Mouse (Mus musculus) heart, postnatal 25 days (tissue): ENCODE results near the gene Luc7l3. TPM values are rescaled to one million over a fixed set of nuclear protein-coding genes. Genes with fewer than 3 reads are reported as not detected.
"Not testable (repeated sequence)": the region's sequence is repeated elsewhere in the genome, so short reads cannot be mapped to it uniquely, and the experiment has no call there.

Source experiments
- DNase-seq: peaks from one replicate; pipeline ENCODE4 v3.0.0; 2022; ENCODE audit warnings: low spot score
- intact Hi-C: fragments of 180-260 bp; cut with DNase I; formaldehyde crosslinking; loops from one replicate; pipeline ENCODE4 v1.15.1; 2025
- total RNA-seq, 2 experiments: library from RNA; stranded (reverse); gene quantifications; 2 replicates each; pipeline ENCODE4 v1.2.3; 2021

Gene Luc7l3
- total RNA-seq, 2 experiments from 2014 or later, result 31.4 to 37.7 TPM

DNA sequence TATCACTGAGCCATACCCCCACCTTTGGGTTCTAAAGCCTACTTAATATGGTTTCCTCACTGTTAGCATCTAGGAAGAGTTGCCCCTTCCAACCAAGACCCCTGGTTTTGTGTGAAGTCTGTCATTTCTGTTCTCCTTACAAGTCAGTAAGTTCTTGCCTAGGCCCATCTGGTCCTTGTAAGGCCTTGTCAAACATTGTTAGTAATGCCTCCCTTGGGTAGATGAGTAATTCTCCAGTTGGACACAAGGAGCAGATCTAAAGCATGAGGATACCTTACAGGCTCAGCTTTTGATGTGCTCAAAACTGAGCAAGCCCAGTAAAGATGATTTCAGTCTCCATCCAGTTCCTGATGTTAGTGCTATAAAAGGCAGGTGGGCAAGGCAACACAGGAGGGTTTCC is 53.0 kb downstream of the Luc7l3 start:
- DNase-seq, result no peak
- intact Hi-C loops, result no loop called here

DNA sequence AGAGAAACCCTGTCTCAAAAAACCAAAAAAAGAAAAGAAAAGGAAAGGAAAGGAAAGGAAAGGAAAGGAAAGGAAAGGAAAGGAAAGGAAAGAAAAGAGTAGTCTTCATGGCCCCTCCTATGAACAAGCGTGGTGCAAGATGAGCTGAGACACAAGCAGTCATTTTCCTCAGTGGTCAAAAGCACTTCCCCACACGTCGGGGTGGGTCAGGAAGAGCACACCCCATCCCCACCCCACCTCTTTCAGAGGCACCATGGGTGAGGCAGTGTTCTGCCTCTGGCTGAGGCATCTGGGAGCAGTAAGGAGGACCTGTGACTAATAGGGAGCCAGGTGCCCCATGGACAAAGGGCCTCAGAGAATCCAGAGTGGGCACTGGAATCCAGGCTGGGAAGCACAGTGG is 55.6 kb downstream of the Luc7l3 start:
- DNase-seq, intact Hi-C loops: not testable (repeated sequence)

DNA sequence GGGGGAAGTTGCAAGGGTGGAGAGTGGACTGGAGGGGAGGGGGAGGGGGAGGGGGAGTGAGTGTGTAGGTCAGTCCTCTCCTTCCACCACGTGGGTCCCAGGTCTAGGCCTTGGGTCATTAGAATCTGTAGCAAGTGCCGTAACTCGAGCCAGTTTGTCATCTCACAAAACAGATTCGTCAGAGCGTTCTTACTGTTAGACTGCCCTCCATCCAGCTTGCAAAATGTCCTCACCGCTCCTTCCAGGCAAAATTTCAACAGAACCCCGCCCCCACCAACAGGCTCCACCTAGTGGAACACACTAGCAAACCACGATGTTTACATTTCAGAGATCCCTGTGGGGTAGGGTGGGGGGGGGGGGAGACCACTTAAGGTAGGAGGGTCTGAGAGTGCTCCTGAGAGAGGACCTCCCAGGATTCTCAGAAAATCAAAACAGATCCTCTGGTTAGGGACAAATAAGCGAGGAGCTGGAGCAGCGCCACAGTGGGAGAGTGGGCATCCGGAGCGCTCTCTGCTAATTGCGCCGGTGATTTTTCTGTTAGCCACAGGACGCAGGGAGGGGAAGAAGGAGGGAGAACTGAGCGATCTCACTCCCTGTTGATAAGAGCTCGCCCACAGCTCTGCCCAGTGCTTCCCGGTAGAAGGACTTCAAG is 56.5 kb downstream of the Luc7l3 start:
- no peak for DNase-seq
- intact Hi-C loops, result no loop called here

DNA sequence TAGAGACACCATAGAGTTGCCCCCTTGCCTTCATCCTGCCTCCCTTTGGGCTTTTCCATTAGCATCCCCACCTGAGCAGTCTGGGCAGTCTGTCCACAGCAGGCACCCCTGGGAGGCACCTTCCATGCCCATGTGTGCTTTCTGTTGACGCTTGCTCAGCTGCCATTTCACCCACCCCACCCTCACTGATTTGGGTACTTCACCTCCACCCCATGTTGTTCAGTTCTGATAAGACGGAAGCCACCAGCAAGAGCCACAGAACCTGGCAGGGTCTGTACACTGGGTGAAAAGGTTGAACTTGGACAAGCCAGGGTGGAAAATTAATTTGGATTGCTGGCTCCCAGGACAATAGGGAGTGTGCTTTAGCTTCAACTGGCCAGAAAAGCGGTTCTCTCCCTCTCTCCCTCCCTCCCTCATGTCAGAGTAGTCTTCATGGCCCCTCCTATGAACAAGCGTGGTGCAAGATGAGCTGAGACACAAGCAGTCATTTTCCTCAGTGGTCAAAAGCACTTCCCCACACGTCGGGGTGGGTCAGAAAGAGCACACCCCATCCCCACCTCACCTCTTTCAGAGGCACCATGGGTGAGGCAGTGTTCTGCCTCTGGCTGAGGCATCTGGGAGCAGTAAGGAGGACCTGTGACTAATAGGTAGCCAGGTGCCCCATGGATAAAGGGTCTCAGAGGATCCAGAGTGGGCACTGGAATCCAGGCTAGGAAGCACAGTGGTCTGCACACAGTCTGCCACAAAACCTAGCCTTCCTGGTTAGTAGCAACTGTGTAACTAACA is 60.0 kb downstream of the Luc7l3 start:
- DNase-seq, result no peak
- intact Hi-C loops, result no loop called here

DNA sequence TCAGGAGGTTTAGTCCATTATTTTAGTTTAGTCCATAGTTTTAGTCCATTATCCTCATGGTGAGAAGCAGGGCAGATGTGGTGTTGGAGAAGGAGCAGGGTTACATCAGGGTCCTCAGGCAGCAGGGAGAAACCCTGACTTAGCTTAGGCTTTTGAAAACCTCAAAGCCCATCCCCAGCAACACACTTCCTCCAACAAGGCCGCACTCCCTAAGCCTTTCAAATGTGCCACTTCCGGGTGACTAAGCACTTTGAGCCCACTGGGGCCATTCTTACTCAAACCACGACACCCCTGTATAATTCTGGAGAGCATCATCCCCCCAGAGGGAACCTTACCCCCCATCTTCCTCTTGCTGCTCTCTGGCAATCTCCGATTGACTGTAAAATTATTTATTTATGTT is 62.0 kb downstream of the Luc7l3 start:
- intact Hi-C loops, result no loop called here
- DNase-seq, result no peak

DNA sequence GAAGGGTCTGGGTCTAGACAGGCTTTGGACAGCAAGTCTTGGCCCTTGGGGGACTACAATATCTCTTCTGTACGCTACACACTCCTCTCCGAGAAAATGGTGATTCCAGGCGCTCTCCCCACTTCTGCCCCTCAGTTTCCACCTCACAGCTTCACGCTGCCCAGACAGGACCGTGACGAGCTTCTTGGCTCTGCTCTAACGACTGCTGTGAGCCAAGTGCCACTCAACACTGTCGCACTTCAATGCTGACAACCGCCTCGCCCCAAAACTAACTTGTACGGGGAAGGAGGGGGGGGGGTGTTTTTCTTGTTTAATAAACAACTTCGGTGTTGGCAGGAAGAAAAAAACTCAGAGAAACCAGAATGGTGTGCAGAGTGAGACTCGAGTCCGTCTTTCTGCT is 63.8 kb downstream of the Luc7l3 start:
- intact Hi-C loops, result no loop called here
- no peak for DNase-seq

DNA sequence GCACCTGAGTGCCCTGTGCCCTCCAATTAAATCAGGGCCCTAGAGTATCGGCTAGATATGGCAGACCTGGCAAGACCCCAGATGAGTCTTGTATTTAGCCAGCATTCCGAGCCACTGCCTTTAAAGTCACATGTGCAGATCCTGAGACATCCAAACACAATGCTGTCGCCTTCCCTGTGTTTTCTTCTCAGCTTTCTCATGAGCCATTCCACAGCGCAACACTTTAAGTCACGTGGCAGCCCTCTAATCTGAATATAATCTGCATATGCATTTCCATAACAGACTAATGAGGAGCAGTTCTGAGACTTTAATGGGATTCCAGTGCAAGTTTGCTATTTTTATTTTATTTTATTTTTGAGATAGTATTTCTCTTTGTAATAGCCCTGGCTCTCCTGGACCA is 66.1 kb downstream of the Luc7l3 start:
- intact Hi-C loops, result no loop called here
- DNase-seq, result no peak

DNA sequence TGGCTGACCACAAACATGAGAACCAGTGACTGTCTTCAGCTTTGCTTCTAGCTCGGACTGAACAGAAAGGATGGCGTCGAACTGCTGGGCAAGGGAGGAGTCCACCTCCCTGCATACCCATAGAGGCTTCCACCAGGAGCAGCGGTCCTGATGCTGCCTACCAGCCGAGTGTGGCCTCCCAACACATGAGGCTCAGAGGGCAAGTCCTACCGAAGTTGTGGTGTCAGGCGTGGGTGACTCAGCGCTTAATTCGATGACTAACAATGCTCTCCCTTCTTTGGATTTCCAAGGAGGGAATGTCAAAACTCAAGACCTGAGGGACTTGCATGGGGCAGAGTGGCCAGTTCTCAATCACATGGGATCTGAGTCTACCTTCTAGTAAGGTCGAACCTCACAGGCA is 68.1 kb downstream of the Luc7l3 start:
- no peak for DNase-seq
- intact Hi-C loops, result no loop called here

DNA sequence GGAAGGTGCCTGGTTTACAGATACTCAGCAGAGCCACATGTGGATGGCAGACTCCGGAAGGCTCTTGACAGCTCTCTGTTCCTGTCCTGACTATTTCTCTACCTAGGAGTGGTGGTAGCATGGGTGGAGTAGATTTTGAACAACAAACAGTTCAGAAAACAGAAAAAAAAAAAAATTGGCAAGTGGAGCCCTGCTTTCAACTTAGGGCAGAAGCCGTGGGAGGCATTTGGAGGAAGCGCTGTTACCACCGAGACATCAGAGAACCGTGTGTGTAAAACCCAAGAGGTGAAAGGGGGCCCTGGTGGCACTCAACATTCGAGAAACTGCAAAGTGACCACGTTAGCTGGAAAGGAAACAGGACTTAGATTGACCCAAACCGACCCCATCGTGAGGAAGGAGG is 68.6 kb downstream of the Luc7l3 start:
- intact Hi-C loops, result no loop called here
- no peak for DNase-seq

DNA sequence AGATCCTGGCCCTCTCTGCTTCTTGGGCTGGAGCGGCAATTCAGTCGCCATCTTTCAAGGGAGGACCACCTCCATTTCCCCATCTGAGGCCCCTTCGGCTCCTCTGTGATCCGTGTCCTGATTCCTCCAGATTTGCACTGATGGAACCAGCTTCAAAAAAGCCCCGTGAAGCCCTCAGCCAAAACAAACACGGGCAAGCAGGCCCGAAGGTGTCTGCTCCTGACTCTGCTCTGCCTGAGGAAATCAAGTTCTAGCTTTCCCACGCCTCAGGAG is 75.1 kb downstream of the Luc7l3 start:
- intact Hi-C loops, result no loop called here
- DNase-seq, result no peak

DNA sequence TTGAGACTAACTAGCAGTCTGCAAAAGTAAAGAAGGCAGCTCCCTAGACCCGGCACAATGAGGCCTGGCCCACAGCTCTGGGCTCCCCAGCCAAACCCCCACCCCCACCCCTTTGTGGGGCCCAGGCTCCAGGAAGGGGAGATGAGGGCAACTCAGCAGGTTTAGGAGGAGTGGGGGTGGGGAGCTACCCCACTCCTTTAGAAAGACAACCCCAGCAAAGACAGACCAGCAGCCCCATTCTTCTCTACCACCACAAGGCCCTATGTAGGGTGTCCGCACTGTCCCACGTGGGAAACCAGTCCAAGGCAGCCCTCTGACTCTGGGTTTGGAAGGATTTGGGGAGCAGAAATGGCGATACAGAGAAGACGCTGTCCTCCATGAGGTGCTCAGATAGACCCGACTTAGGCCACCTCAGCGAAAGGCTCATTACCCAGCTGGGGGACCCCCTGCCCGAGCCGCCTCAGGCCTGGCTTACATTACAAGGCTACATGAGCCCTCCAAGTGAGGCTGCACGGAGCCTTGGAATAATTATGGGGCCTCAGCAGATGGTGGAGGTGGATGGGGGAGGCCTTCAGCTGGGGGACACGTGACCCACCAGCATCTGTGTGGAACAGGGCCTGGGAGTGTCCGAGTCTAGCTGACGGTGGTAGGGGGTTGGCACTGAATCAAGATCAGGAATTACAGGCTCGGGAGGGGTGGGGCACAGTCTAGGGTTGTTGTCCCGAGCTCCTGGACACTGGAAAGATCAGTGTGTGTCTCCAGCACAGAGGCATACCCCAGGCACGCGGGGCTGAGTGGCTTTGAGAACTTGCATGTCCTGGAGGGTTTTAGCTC is 75.6 kb downstream of the Luc7l3 start, which contains the start of gene Wfikkn2:
Gene Wfikkn2 (minus strand): TSS at position 51 of the 834 bp plus-strand sequence.
- intact Hi-C loops, result no loop called here
- DNase-seq, result no peak

DNA sequence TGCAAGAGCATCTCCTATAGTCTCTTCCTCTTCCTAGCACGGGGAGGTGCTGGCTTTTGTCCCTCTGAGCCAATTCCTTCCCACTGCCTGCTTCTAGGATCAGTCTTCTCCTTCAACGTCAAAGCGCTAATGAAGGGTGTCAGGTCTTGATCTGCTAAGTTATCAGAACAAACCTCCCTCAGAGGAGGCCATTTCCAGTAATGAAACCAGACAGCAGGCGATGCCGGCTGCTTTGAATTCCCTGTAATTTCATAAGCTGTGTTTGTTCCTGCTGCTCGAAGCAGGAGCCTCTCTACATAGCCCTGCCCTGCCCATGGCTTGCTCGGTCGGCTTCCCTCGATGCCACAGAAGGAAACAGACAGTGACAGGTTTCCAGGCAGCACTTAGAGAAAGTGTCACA is 77.4 kb downstream of the Luc7l3 start:
- no peak for DNase-seq
- intact Hi-C loops, result no loop called here

DNA sequence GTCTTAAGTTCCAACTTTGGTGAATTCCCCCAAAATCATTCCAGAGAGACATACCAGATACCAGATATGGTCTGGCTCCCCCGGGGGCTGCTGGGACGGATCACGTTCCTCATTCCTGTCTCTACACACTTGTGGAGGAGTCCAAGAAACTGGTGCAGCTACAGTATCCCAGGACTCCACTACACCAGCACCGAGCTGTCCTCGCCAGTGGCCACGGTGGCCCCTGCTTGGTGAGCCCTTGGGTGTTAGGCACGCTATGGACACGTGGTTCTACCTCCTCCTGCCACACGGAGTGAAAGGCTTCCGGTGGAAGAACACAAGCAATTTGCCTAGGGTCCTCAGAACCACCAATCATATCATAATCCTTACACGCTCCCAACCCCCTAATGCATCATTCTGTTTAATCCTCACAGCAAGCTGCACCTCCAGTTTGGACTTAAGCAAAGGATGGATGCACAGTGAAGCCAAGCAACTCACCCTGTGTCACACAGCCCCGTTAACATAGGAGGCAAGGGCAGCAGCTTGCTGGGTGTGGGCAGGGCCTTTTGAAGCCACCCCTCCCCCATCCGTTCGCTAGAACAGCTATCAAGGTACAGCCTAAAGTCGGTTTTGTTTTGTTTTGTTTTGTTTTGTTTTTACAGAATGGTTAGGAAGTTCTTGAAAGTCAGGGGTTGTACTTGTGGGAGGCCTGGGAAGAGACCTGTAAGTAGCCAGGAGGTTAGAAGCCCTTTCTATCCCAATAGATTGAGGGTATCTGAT is 78.2 kb downstream of the Luc7l3 start:
- DNase-seq, result no peak
- intact Hi-C loops, result no loop called here

DNA sequence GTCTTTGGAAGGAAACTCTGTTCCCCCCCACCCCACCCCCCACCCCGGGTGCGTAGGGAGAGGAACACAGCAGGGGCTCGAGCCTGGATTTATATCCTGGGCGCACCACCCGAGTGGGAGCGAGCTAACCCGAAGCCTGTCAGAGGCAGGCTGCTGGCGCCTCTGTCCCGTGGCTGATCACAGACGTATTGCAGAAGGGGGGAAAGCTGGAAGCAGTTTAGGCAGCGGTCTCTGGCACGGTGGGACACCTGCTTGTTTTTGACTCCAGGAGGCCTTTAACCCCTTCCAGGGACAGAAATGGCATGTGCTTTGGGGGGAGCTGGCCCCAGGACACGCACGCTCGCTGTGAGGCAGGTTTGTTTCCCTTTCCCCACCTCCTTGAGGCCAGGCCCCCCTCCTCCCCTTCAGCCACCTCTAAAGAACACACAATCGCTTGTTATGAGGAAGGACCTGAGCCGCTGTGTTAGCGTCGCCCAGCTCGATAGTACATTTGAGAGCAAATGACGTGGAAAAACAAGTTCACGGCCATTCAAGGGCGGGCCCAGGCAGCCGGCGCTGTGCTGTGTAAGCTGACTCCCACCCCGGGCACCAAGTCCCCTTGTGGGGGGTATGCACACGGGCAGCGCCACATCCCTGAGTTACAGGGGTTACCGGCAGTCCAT is 78.9 kb downstream of the Luc7l3 start:
- DNase-seq, result no peak
- intact Hi-C loops, result no loop called here

DNA sequence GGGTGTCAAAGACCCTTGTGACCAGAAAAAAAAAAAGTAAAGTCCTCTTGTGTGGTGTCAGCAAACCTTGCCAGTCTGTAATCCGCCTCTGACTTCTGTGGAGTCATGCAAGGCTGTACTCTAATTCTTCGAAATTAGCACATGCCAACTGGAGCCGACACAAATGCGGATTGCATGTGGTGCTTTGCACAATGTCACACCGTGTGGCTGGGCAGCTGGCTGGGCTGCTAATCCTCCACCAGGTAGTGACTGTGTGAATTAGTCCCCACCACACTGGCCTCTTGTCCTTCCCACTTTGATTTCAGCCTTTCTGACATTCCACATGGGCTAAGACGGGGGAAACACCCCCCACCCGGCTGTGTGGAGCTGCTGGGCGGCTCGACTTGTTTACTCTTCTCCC is 82.1 kb downstream of the Luc7l3 start:
- intact Hi-C loops, result loop anchor here (5.0 kb wide), 2 partner anchors 163 to 248 kb away; partner anchors contain the start of gene Spata20
- no peak for DNase-seq

DNA sequence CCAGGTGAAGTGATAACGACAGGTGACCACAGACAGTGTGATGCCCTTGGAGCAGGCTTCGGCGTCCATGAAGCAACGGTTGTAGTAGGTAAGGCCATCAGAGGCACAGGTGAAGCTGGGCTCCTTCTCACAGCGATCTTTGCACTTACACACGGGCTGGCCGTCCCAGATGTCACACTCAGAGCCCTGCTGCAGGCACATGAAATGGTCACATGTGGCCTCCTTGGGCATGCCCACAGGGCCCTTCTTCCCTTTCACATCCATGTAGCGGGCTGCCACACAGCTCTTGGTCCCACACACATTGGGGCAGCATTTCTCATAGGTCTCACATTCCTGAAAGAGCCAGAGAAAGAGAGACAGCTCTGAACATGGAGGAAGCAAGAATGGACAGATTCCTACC is 83.0 kb downstream of the Luc7l3 start:
- intact Hi-C loops, result loop anchor here (5.0 kb wide), 2 partner anchors 164 to 249 kb away; partner anchors contain the start of gene Spata20
- no peak for DNase-seq
